Mouse (Mus musculus) cerebellum, adult 8-10 months (tissue): ENCODE results near the gene Lhfpl1.
"Not testable (repeated sequence)": the region's sequence is repeated elsewhere in the genome, so short reads cannot be mapped to it uniquely, and the experiment has no call there.

Source experiments
- DNase-seq: peaks from one replicate; pipeline ENCODE4 v3.0.0; 2022

Gene Lhfpl1

DNA sequence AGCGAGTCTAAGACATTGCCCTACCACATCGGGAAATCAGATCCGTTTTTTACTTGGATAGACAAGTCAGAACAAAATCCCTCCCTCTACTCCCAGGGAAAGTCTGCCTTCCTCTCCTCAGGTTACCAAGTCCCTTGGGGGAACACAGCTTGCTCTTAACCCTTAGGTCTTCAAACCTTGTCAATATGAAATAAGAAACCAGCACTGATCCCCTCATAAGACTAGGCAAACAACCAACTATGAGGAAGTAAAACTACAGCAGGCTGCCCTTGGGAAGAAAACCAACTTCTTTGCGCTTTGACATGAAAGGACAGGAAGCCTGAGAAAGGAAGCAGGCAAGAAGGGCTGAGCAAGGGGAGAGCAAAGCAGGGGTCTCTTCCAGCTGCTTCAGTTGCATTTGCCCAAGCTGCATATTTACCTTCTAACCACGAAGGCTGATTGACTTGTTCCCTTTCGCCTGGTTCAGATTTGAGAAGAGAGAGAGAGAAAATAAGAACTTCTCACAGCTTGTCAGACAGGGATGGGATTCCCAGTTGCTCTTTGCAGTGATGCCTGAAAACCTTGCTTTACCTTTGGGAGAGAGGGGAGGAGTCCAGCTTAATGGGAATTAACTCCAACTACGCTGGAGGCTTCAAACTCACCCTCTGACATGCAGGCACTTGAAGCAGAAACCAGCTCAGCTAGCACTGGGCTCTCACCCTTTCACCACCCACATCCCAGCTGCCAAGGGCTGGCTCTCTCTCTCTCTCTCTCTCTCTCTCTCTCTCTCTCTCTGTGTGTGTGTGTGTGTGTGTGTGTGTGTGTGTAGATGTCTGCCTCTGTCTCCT, at the start of gene Lhfpl1:
TSS of gene Lhfpl1 (minus strand) at position 713 of the 827 bp plus-strand sequence.
- no peak for DNase-seq

GRCm38 (mm10) chrX:145371839-145372238, 22.9 kb upstream of the Lhfpl1 start:
- DNase-seq: no peak

GRCm38 (mm10) chrX:145362527-145362926, 13.6 kb upstream of the Lhfpl1 start:
- DNase-seq: no peak

- DNase-seq: no peak
Measured at GRCm38 (mm10) chrX:145342402-145342801, 6.5 kb downstream of the Lhfpl1 start.

- DNase-seq: no peak
Measured at GRCm38 (mm10) chrX:145336141-145336540, 12.7 kb downstream of the Lhfpl1 start.

- no peak for DNase-seq
Measured at GRCm38 (mm10) chrX:145308555-145308954, 40.3 kb downstream of the Lhfpl1 start.

DNA sequence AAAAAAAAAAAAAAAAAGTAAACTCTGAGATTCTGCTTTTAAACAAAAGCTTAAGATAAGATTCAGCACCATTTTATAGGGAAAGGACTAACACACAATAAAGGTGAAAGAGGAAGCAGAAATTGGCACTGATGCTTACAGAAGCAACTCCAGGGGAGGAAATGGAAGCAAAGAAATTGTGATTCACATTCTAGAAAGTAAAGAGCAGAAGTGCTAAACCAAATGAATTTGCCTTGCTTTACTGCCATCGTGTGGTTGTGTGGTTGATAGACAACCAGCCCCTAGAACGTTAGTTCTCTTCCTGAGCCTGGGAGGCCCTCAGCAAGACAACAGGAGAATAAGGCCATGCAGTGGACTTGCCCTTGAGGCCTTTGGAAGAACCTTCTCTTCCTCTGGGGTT, 41.7 kb downstream of the Lhfpl1 start:
- DNase-seq: peak; percentile 2

DNA sequence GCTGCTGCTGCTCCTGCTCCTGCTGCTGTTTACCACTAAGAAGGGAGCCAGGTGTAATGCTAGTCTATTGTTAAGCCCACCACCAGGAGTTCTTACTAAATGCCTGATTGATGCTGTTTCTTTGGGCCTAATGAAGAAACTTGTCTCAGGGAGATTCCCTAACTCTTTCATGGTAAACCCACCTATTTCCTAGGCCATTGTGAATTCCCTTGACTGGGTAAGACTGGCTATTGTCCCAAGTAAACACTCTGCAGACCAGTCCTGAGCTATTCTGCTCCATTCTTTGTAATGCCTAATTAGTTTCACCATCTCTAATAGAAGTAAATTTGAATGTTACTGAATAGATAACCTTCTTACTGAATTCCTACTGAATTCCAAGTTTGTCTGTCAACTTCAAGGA, 48.7 kb downstream of the Lhfpl1 start:
- DNase-seq: not testable (repeated sequence)

DNA sequence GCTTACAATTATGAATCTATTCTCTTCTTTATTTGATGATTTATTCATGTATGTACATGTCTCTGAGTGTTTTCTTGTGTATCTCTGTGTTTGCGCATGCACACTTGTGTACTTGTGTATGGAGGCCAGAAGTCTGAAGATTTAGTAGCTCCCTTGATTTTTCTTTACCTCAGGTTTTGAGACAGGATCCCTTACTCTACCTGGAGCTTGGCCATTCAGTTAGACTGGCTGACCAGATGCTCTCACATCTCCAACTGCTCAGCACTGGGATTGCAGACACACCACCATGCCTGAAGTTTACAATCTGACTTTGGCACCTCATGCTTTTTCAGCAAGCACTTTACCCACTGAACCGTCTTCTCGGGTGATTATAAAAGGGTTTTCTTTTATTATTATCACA, 76.7 kb downstream of the Lhfpl1 start:
- DNase-seq: no peak

GRCm38 (mm10) chrX:145271768-145272167, 77.1 kb downstream of the Lhfpl1 start:
- DNase-seq: no peak

DNA sequence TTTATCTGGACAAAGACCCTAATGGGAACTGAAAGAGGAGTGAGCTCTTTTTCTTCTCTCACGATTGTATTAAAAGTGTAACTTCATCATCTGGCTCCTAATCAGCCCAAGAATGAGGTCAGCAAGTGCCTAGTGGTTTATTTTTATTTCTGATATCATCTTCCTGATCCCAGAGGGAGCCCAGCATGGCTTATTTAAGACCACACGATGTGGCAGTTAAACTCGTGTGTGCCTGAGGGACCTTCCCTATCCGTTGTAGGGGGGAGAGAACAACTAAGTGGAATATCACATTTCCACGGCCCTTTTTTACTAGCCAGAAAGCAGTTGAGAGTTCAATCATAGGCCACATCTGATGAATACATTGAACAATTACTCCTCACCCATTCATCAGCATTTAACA, 87.1 kb downstream of the Lhfpl1 start:
- no peak for DNase-seq
